Mouse (Mus musculus): Measurements from ENCODE around the gene Pde7b.

GRCm38 (mm10) chr10:20398641-20399390 is 326.1 kb downstream of the Pde7b start:
- TF ChIP-seq CTCF (IDR thresholded peaks at IDR 0.05), result no peak
- TF ChIP-seq EP300 (IDR thresholded peaks at IDR 0.05; ENCODE audit: insufficient read depth, low read depth, low read length), result no peak
